In genomic region chr8:11362278-11363214, GRCm38 (mm10) we compare ENCODE assay signal across 9 mouse cellular contexts. TPM values are rescaled to one million over a fixed set of nuclear protein-coding genes. Genes with fewer than 3 reads are reported as not detected.
A peak's percentile ranks its signal among the peaks of the same experiment; 100 is the strongest.
DNase-seq lines count a peak whose midpoint lies in the region; ATAC-seq lines count a peak whose summit lies in the region.
"Had no signal": no experiment of that assay in that cellular context is flagged by ENCODE, and none has a peak within 500 bp of the region (broad histone marks: within the 10 kb centered on the region; RNA-seq: fewer than 3 reads in every experiment).

No protein-coding gene starts in this region.

- peak overlapping the region; percentile 26; the same call in 1 of the 2 replicates for H3K4me2 ChIP-seq in embryonic facial prominence, embryonic 13.5 days
- H3K4me2 ChIP-seq in intestine, embryonic 15.5 days (replicated peaks) = no peak overlapping the region; the same call in 1 of the 2 replicates
- H3K4me2 ChIP-seq: liver, embryonic 12.5 days had no signal

- no peak overlapping the region for H3K9ac ChIP-seq in embryonic facial prominence, embryonic 13.5 days
- H3K9ac ChIP-seq in intestine, embryonic 15.5 days = no peak overlapping the region
- H3K9ac ChIP-seq: liver, embryonic 12.5 days had no signal

- peaks cover 53% of the 10 kb centered on the region for H3K4me1 ChIP-seq in brown adipose tissue, adult 24 weeks (ENCODE audit: control insufficient read depth, insufficient read depth, insufficient read length, low read length)
- peaks cover 67% of the 10 kb centered on the region for H3K4me1 ChIP-seq in embryonic facial prominence, embryonic 13.5 days
- peaks cover 21% of the 10 kb centered on the region for H3K4me1 ChIP-seq in intestine, embryonic 15.5 days (replicated peaks)

- H3K36me3 ChIP-seq in embryonic facial prominence, embryonic 13.5 days = 0 out of 2 replicates have a peak, but pooled peaks cover 3% of the 10 kb centered on the region
- H3K36me3 ChIP-seq in intestine, embryonic 15.5 days = no peaks in the 10 kb centered on the region
- H3K36me3 ChIP-seq: liver, embryonic 12.5 days had no signal

- no peak overlapping the region for H3K4me3 ChIP-seq in brown adipose tissue, adult 24 weeks (ENCODE audit: insufficient read depth, low read depth, low read length)
- H3K4me3 ChIP-seq in embryonic facial prominence, embryonic 13.5 days = no peak overlapping the region
- H3K4me3 ChIP-seq in intestine, embryonic 15.5 days (replicated peaks) = no peak overlapping the region
- H3K4me3 ChIP-seq: liver, embryonic 12.5 days had no signal

- WGBS in embryonic facial prominence, embryonic 13.5 days = 14% methylated on average over 17 of the region's 17 CpGs
- 36% methylated on average over 17 of the region's 17 CpGs for WGBS in intestine, embryonic 15.5 days

- peak overlapping the region; percentile 61 for H3K27ac ChIP-seq in brown adipose tissue, adult 24 weeks (replicated peaks; ENCODE audit: low read depth, low read length)
- H3K27ac ChIP-seq in embryonic facial prominence, embryonic 13.5 days = peak overlapping the region; percentile 77
- peak overlapping the region; percentile 73 for H3K27ac ChIP-seq in intestine, embryonic 15.5 days
- H3K27ac ChIP-seq: liver, embryonic 12.5 days had no signal

- ATAC-seq in embryonic facial prominence, embryonic 13.5 days (ENCODE audit: insufficient number of reproducible peaks, insufficient read depth, low FRiP score, low TSS enrichment, low read depth) = no peak
- no peak for ATAC-seq in intestine, embryonic 15.5 days
- no peak for ATAC-seq in megakaryocyte, adult 5-6 weeks (ENCODE audit: poor library complexity, severe bottlenecking)
- no peak for ATAC-seq in inflammation-experienced regulatory T-cells, adult 6 months
- ATAC-seq: liver, embryonic 12.5 days had no signal

- no peaks in the 10 kb centered on the region for H3K27me3 ChIP-seq in embryonic facial prominence, embryonic 13.5 days
- no peaks in the 10 kb centered on the region for H3K27me3 ChIP-seq in intestine, embryonic 15.5 days (replicated peaks)

- DNase-seq in mesoderm, embryonic 11.5 days (ENCODE audit: low read depth, low spot score) = peak; percentile 70
- DNase-seq in ovary, adult 18-20 months (ENCODE audit: low spot score) = no peak
- no peak for DNase-seq in cerebellum, adult 18-20 months

- no peaks in the 10 kb centered on the region for H3K9me3 ChIP-seq in embryonic facial prominence, embryonic 13.5 days
- no peaks in the 10 kb centered on the region for H3K9me3 ChIP-seq in intestine, embryonic 15.5 days
- H3K9me3 ChIP-seq: liver, embryonic 12.5 days had no signal

RNA-seq across cellular contexts. Expression of gene Col4a1, which starts 49.9 kb away (rescaled TPM):
- polyA plus RNA-seq in brown adipose tissue, adult 24 weeks (2012; ENCODE audit: insufficient read depth, insufficient read length, missing spikeins) = 142 and 186 TPM in 2 replicates
- polyA plus RNA-seq in embryonic facial prominence, embryonic 13.5 days (2015; fragmentation: Nextera tagmentation; extraction: Ambion mirVana) = 121 and 137 TPM in 2 replicates
- 161 and 170 TPM in 2 replicates for polyA plus RNA-seq in intestine, embryonic 15.5 days (2015; fragmentation: Nextera tagmentation; extraction: Ambion mirVana)
- 0.30 and 1.3 TPM in 2 replicates for total RNA-seq in megakaryocyte, adult 5-6 weeks (2015)
- 0.04 and 1.1 TPM in 2 replicates for total RNA-seq in megakaryocyte, adult 5-6 weeks (2017)
- polyA plus RNA-seq in inflammation-experienced regulatory T-cells, adult 6 months (2017; shearing (Covaris generic)) = under 1 TPM in 1 of 3 experiments, not detected in 2; 0.40 TPM

RNA-seq across cellular contexts. Expression of gene Col4a2, which starts 49.9 kb away (rescaled TPM):
- polyA plus RNA-seq in brown adipose tissue, adult 24 weeks (2012; ENCODE audit: insufficient read depth, insufficient read length, missing spikeins) = 51.1 and 77.2 TPM in 2 replicates
- polyA plus RNA-seq in embryonic facial prominence, embryonic 13.5 days (2015; fragmentation: Nextera tagmentation; extraction: Ambion mirVana) = 58.8 and 62.0 TPM in 2 replicates
- 60.2 and 61.4 TPM in 2 replicates for polyA plus RNA-seq in intestine, embryonic 15.5 days (2015; fragmentation: Nextera tagmentation; extraction: Ambion mirVana)
- 0.02 and 0.07 TPM in 2 replicates for total RNA-seq in megakaryocyte, adult 5-6 weeks (2015)
- total RNA-seq in megakaryocyte, adult 5-6 weeks (2017) = 0.15 and 0.73 TPM in 2 replicates
- not detected for polyA plus RNA-seq in inflammation-experienced regulatory T-cells, adult 6 months (2017; shearing (Covaris generic))

Comparison
In these comparisons a context has a peak if more than half of its experiments do, and no peak if none do; other contexts are left out.
1. RNA of gene Col4a1, which starts 49.9 kb away (polyA plus RNA-seq): 161 to 170 TPM in intestine, embryonic 15.5 days, 142 to 186 TPM in brown adipose tissue, adult 24 weeks and 121 to 137 TPM in embryonic facial prominence, embryonic 13.5 days; 0.40 TPM in inflammation-experienced regulatory T-cells, adult 6 months; every median in the first group is over 10 times any median in the second.
2. RNA of gene Col4a2, which starts 49.9 kb away (polyA plus RNA-seq): 60.2 to 61.4 TPM in intestine, embryonic 15.5 days, 58.8 to 62.0 TPM in embryonic facial prominence, embryonic 13.5 days and 51.1 to 77.2 TPM in brown adipose tissue, adult 24 weeks; not detected in inflammation-experienced regulatory T-cells, adult 6 months; every median in the first group is over 10 times any median in the second.
3. Peak in every context shown above with its lines, with median percentiles within 50 percentile points of each other: H3K27ac ChIP-seq.